Mouse (Mus musculus) CH12.LX (cell line): ENCODE measurements at regions not wholly inside any gene's neighbourhood (a gene's known extent, or its start where the extent isn't known, plus 50 kb on each side); places are given as distances from the start of the nearest gene placed in this dataset.

Source experiments
- DNase-seq: peaks from one replicate; pipeline ENCODE4 v3.0.0-alpha.2; 2013; ENCODE audit errors: extremely low read depth
- H3K27ac ChIP-seq: 2 replicates; pipeline ENCODE4 v1.5.1; 2012; ENCODE audit warnings: low read depth, mild to moderate bottlenecking, control low read depth, moderate library complexity; ENCODE audit not compliant: insufficient read depth
- H3K27me3 ChIP-seq: replicated peaks from 2 replicates; pipeline ENCODE3; 2012; ENCODE audit warnings: inconsistent platforms
- H3K36me3 ChIP-seq, 2 experiments: replicated peaks in 1 of 2; 2 replicates each; pipeline versions ENCODE3 to v1.6.1; 2012; ENCODE audit warnings: inconsistent platforms in 1 of 2, low read length in 1 of 2, mild to moderate bottlenecking in 1 of 2, mixed read lengths in 1 of 2, moderate library complexity in 1 of 2; ENCODE audit not compliant: control insufficient read depth in 1 of 2, insufficient read depth in 1 of 2
- H3K4me1 ChIP-seq, 2 experiments: 2 replicates each; pipeline ENCODE4 v1.6.1; 2012; ENCODE audit warnings: inconsistent platforms in 1 of 2, moderate library complexity in 1 of 2; ENCODE audit not compliant: insufficient read depth in 2 of 2, control insufficient read depth in 1 of 2
- H3K4me2 ChIP-seq: 2 replicates; pipeline ENCODE4 v1.6.1; 2012; ENCODE audit warnings: low read depth, mild to moderate bottlenecking, control low read depth; ENCODE audit not compliant: poor library complexity, insufficient read depth, severe bottlenecking
- H3K4me3 ChIP-seq, 3 experiments: fragments of 150-350 bp in 1 of 3; sonication (generic) in 1 of 3; replicated peaks in 1 of 3; 2 replicates each; pipeline versions ENCODE3 to v1.5.1; 2011 to 2012; ENCODE audit warnings: low read depth in 2 of 3, low read length in 2 of 3, mild to moderate bottlenecking in 2 of 3, moderate library complexity in 2 of 3, control low read depth in 1 of 3, improper control_type of control experiment in 1 of 3, inconsistent platforms in 1 of 3, mixed read lengths in 1 of 3; ENCODE audit not compliant: poor library complexity in 1 of 3
- H3K79me2 ChIP-seq: replicated peaks from 2 replicates; pipeline ENCODE4 v1.6.1; 2012; ENCODE audit warnings: mild to moderate bottlenecking, moderate library complexity; ENCODE audit not compliant: control insufficient read depth, poor library complexity, insufficient read depth, severe bottlenecking; ENCODE audit errors: extremely low read depth
- H3K9ac ChIP-seq: 2 replicates; pipeline ENCODE4 v1.6.1; 2012; ENCODE audit warnings: low read depth, mild to moderate bottlenecking, control low read depth, moderate library complexity; ENCODE audit not compliant: insufficient read depth
- H3K9me3 ChIP-seq: replicated peaks from 2 replicates; pipeline ENCODE3; 2012; ENCODE audit warnings: low read length, inconsistent platforms, mixed read lengths
- BHLHE40 ChIP-seq: IDR thresholded peaks from 2 replicates; pipeline ENCODE4 v1.6.1; 2011; ENCODE audit warnings: mild to moderate bottlenecking, low read depth, low read length, improper control_type of control experiment
- CHD1 ChIP-seq: IDR thresholded peaks from 2 replicates; pipeline ENCODE4 v1.6.1; 2012; ENCODE audit warnings: low read depth, low read length, improper control_type of control experiment, inconsistent platforms
- CHD2 ChIP-seq: IDR thresholded peaks from 2 replicates; pipeline ENCODE4 v1.6.1; 2011; ENCODE audit warnings: low read length, improper control_type of control experiment
- CTCF ChIP-seq, 2 experiments: IDR thresholded peaks in 1 of 2; conservative IDR thresholded peaks in 1 of 2; 2 replicates each; pipeline ENCODE4 v1.5.1; 2011 to 2012; ENCODE audit warnings: low read depth in 2 of 2, low read length in 2 of 2, improper control_type of control experiment in 1 of 2, inconsistent platforms in 1 of 2, mild to moderate bottlenecking in 1 of 2, moderate library complexity in 1 of 2
- E2F4 ChIP-seq: IDR thresholded peaks from 2 replicates; pipeline ENCODE4 v1.6.1; 2011; ENCODE audit warnings: low read depth, low read length, improper control_type of control experiment; ENCODE audit not compliant: insufficient replicate concordance
- ELF1 ChIP-seq: IDR thresholded peaks from 2 replicates; pipeline ENCODE4 v1.6.1; 2014; ENCODE audit warnings: low read depth, mild to moderate bottlenecking, inconsistent platforms, low read length, improper control_type of control experiment
- EP300 ChIP-seq: IDR thresholded peaks from 2 replicates; pipeline ENCODE4 v1.6.1; 2011; ENCODE audit warnings: low read length, improper control_type of control experiment
- ETS1 ChIP-seq: conservative IDR thresholded peaks from 2 replicates; pipeline ENCODE4 v1.6.1; 2012; ENCODE audit warnings: low read depth, mild to moderate bottlenecking, inconsistent platforms, low read length, improper control_type of control experiment, moderate library complexity
- GABPA ChIP-seq: IDR thresholded peaks from 2 replicates; pipeline ENCODE4 v1.6.1; 2012; ENCODE audit warnings: low read depth, low read length, improper control_type of control experiment, inconsistent platforms; ENCODE audit not compliant: insufficient replicate concordance
- JUND ChIP-seq: conservative IDR thresholded peaks from 2 replicates; pipeline ENCODE4 v1.6.1; 2011; ENCODE audit warnings: low read depth, low read length, improper control_type of control experiment
- KAT2A ChIP-seq: IDR thresholded peaks from 2 replicates; pipeline ENCODE4 v1.6.1; 2012; ENCODE audit warnings: low read length, improper control_type of control experiment, inconsistent platforms; ENCODE audit not compliant: insufficient replicate concordance
- MAX ChIP-seq: IDR thresholded peaks from 2 replicates; pipeline ENCODE4 v1.6.1; 2011; ENCODE audit warnings: low read length, improper control_type of control experiment
- MAZ ChIP-seq: IDR thresholded peaks from 2 replicates; pipeline ENCODE4 v1.6.1; 2012; ENCODE audit warnings: low read depth, mild to moderate bottlenecking, inconsistent platforms, low read length, improper control_type of control experiment, moderate library complexity
- MEF2A ChIP-seq: IDR thresholded peaks from 2 replicates; pipeline ENCODE4 v1.6.1; 2014; ENCODE audit warnings: low read depth, mild to moderate bottlenecking, inconsistent platforms, low read length, improper control_type of control experiment, borderline replicate concordance
- MXI1 ChIP-seq: IDR thresholded peaks from 2 replicates; pipeline ENCODE4 v1.6.1; 2011; ENCODE audit warnings: mild to moderate bottlenecking, low read depth, low read length, improper control_type of control experiment
- MYC ChIP-seq: IDR thresholded peaks from 2 replicates; pipeline ENCODE4 v1.6.1; 2011; ENCODE audit warnings: low read depth, mild to moderate bottlenecking, improper control_type of control experiment, low read length
- NELFE ChIP-seq: IDR thresholded peaks from 2 replicates; pipeline ENCODE4 v1.6.1; 2011; ENCODE audit warnings: low read depth, low read length, improper control_type of control experiment
- POLR2AphosphoS2 ChIP-seq: IDR thresholded peaks from 2 replicates; pipeline ENCODE4 v1.6.1; 2011; ENCODE audit warnings: low read depth, low read length, improper control_type of control experiment
- SMC3 ChIP-seq: IDR thresholded peaks from 2 replicates; pipeline ENCODE4 v1.6.1; 2011; ENCODE audit warnings: low read depth, low read length, improper control_type of control experiment
- TCF12 ChIP-seq: IDR thresholded peaks from 2 replicates; pipeline ENCODE4 v1.6.1; 2014; ENCODE audit warnings: low read depth, mild to moderate bottlenecking, inconsistent platforms, low read length, improper control_type of control experiment
- UBTF ChIP-seq: IDR thresholded peaks from 2 replicates; pipeline ENCODE4 v1.6.1; 2012; ENCODE audit warnings: low read depth, mild to moderate bottlenecking, inconsistent platforms, low read length, improper control_type of control experiment, moderate library complexity
- dilution Hi-C: fragments of 300-500 bp; cut with MboI; formaldehyde crosslinking; loops from 2 replicates; pipeline ENCODE4 v1.14.3; 2020; ENCODE audit warnings: low sequenced_read_pairs; ENCODE audit not compliant: extremely low pct_unique_long_range_greater_than_20kb, extremely low pct_ligation_motif_present
- in situ Hi-C: fragments of 300-500 bp; cut with MboI; formaldehyde crosslinking; loops from 3 replicates; pipeline ENCODE4 v1.14.3; 2019; ENCODE audit warnings: low sequenced_read_pairs, low pct_ligation_motif_present, low pct_unique_long_range_greater_than_20kb, mixed read lengths

- DNase-seq: no peak
- Histone ChIP-seq H3K27me3 (no peaks in the 10 kb centered on the region), H3K4me1 (no peaks in the 10 kb centered on the region), H3K4me2 (no peak overlapping the region), H3K79me2 (no peaks in the 10 kb centered on the region), H3K4me3 (no peak overlapping the region)
- TF ChIP-seq E2F4 (no peak), JUND (no peak), UBTF (no peak), MAZ (no peak), KAT2A (no peak), TCF12 (no peak), ETS1 (no peak), POLR2AphosphoS2 (no peak), ELF1 (no peak), CHD2 (no peak), GABPA (no peak), MYC (no peak), MEF2A (no peak), CHD1 (no peak), SMC3 (no peak), CTCF (conservative IDR thresholded peaks at IDR 0.05 in 1 of 2, IDR thresholded peaks at IDR 0.05 in 1 of 2; ENCODE audit: low read depth in 2 of 2, low read length in 2 of 2) (no peak), MXI1 (no peak)
- TF ChIP-seq, all 38 proteins: peak for 0
- Histone ChIP-seq H3K36me3 (no peaks in the 10 kb centered on the region), H3K9ac (no peak overlapping the region), H3K9me3 (no peaks in the 10 kb centered on the region), H3K27ac (no peak overlapping the region)
- dilution Hi-C loops (no loop called here), in situ Hi-C loops (no loop called here)
These were observed 88.4 kb upstream of the Sv2c start for GRCm38 (mm10) chr13:96220763-96221162.

GRCm38 (mm10) chr13:96215496-96215895 is 83.1 kb upstream of the Sv2c start:
- no peak overlapping the region for H3K9ac ChIP-seq
- TF ChIP-seq BHLHE40 (no peak), EP300 (no peak), ETS1 (no peak), KAT2A (no peak), ELF1 (no peak), MAX (no peak), MAZ (no peak), NELFE (no peak), POLR2AphosphoS2 (no peak)
- H3K4me1 ChIP-seq: no peaks in the 10 kb centered on the region
- H3K4me2 ChIP-seq: no peak overlapping the region
- no peaks in the 10 kb centered on the region for H3K79me2 ChIP-seq
- dilution Hi-C loops: no loop called here
- no peak overlapping the region for H3K4me3 ChIP-seq
- in situ Hi-C loops: no loop called here
- no peaks in the 10 kb centered on the region for H3K27me3 ChIP-seq
- DNase-seq: no peak
- H3K27ac ChIP-seq: no peak overlapping the region
- no peaks in the 10 kb centered on the region for H3K9me3 ChIP-seq
- no peaks in the 10 kb centered on the region for H3K36me3 ChIP-seq
